Mouse (Mus musculus) hindbrain, embryonic 15.5 days (tissue): Measurements from ENCODE around the gene Gcnt7. TPM values are rescaled to one million over a fixed set of nuclear protein-coding genes. Genes with fewer than 3 reads are reported as not detected.

Source experiments
- polyA plus RNA-seq: library from polyadenylated mRNA; unstranded; fragments of >200 nt; fragmentation: Nextera tagmentation; extraction: Ambion mirVana; gene quantifications from 2 replicates; pipeline ENCODE4 v1.2.1, GENCODE M21; 2015

The Gcnt7 gene
- polyA plus RNA-seq, 1 experiment from 2014 or later, result 1.6 TPM

Other genes with a start within 250 kb of the Gcnt7 start
- 0.08 and 0.21 TPM in 2 replicates for gene Mc3r, start 210.1 kb downstream of the Gcnt7 start, polyA plus RNA-seq
- gene Fam210b, start 113.0 kb downstream of the Gcnt7 start, polyA plus RNA-seq, result 17.8 and 19.2 TPM in 2 replicates
- gene Aurka, start 88.1 kb downstream of the Gcnt7 start, polyA plus RNA-seq, result 21.4 and 24.5 TPM in 2 replicates
- gene Cstf1, start 87.9 kb downstream of the Gcnt7 start, polyA plus RNA-seq, result 22.4 and 25.1 TPM in 2 replicates
- 0.13 and 0.20 TPM in 2 replicates for gene Cass4, start 64.8 kb downstream of the Gcnt7 start, polyA plus RNA-seq
- gene Rtf2, start 18.0 kb downstream of the Gcnt7 start, polyA plus RNA-seq, result 88.8 and 93.1 TPM in 2 replicates
- 0.64 TPM in 1 of 2 replicates, not detected in the other for gene Fam209, start 13.9 kb upstream of the Gcnt7 start, polyA plus RNA-seq
- gene Tfap2c, start 91.0 kb upstream of the Gcnt7 start, polyA plus RNA-seq, result 0.28 and 0.78 TPM in 2 replicates